Comparison of ENCODE assay signal across 28 mouse cellular contexts in the genomic region with DNA sequence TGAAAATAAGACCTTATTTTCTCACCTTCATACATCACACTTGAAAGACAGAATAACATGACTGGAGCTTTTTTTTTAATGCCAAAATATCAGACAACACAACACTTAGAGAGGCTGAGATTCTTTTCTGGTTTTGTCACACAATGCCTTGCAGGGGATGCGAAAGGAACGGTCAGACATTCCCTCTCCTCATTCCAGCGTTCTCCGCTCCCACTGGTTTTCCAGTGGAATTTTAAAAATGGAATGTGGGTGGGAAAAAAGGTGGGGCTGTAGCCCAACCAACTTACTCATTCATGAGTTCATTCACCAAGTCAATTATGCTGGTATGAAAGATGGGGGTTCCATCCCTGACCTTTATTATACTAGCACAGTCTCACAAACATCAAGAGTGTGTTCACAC.
DNase-seq lines count a peak whose midpoint lies in the region; ATAC-seq and TF ChIP-seq lines count a peak whose summit lies in the region.
"Had no signal": no experiment of that assay in that cellular context is flagged by ENCODE, and none has a peak within 500 bp of the region (broad histone marks: within the 10 kb centered on the region; RNA-seq: fewer than 3 reads in every experiment).

No protein-coding gene starts in this region.

- no peaks in the 10 kb centered on the region for H3K27me3 ChIP-seq in kidney, postnatal 0 days (ENCODE audit: insufficient read depth, low read length)
- H3K27me3 ChIP-seq in kidney, embryonic 16.5 days (ENCODE audit: insufficient read depth, low read length) = no peaks in the 10 kb centered on the region
- no peaks in the 10 kb centered on the region for H3K27me3 ChIP-seq in myocyte (ENCODE audit: control insufficient read depth, insufficient read depth, insufficient read length)
- H3K27me3 ChIP-seq: forebrain, embryonic 13.5 days; heart, embryonic 15.5 days; hindbrain, embryonic 12.5 days; limb, embryonic 13.5 days; megakaryocyte, embryonic 14.5 days; midbrain, embryonic 13.5 days had no signal

- no peaks in the 10 kb centered on the region for H3K79me2 ChIP-seq in myocyte (ENCODE audit: control insufficient read depth, insufficient read depth)

- H3K27ac ChIP-seq in kidney, postnatal 0 days = no peak overlapping the region
- no peak overlapping the region for H3K27ac ChIP-seq in kidney, embryonic 16.5 days (ENCODE audit: low read length)
- H3K27ac ChIP-seq: forebrain, embryonic 13.5 days; heart, embryonic 15.5 days; hindbrain, embryonic 12.5 days; hindbrain, postnatal 0 days; layer of hippocampus, adult 2 months; limb, embryonic 13.5 days; midbrain, embryonic 13.5 days had no signal

- no peaks in the 10 kb centered on the region for H3K36me3 ChIP-seq in kidney, postnatal 0 days (ENCODE audit: insufficient read depth, low read length)
- no peaks in the 10 kb centered on the region for H3K36me3 ChIP-seq in kidney, embryonic 16.5 days (ENCODE audit: insufficient read depth, low read length)
- H3K36me3 ChIP-seq in myocyte (ENCODE audit: control insufficient read depth, insufficient read depth) = no peaks in the 10 kb centered on the region
- H3K36me3 ChIP-seq: heart, embryonic 15.5 days; hindbrain, embryonic 12.5 days; limb, embryonic 13.5 days; midbrain, embryonic 13.5 days had no signal

- 58% methylated on average over 4 of the region's 4 CpGs for WGBS in kidney, postnatal 0 days
- 62% methylated on average over 4 of the region's 4 CpGs for WGBS in kidney, embryonic 16.5 days

- DNase-seq in kidney, postnatal 0 days (ENCODE audit: low spot score) = peak; percentile 16
- DNase-seq in Muller cell, postnatal 12 days (ENCODE audit: inconsistent ontology term) = peak; percentile 79
- peak; percentile 15 for DNase-seq in R1 (ENCODE audit: low read depth, low spot score)
- no peak for DNase-seq in adrenal gland, postnatal 36 days
- DNase-seq: adrenal gland, postnatal 25 days; B cell, adult 2 months; cerebellum, adult 18-20 months; cerebellum, postnatal 10 days; gastrocnemius, postnatal 25 days; heart, adult 18-20 months; heart, postnatal 36 days; kidney, adult 9 months; kidney, postnatal 25 days; thymus, adult 2 months; thymus, postnatal 36 days had no signal

- no peak for TF ChIP-seq POLR2A in myocyte (IDR thresholded peaks at IDR 0.05; ENCODE audit: insufficient read length, low read depth)

- ATAC-seq in kidney, postnatal 0 days (replicated peaks; ENCODE audit: low FRiP score, low read depth) = no peak
- no peak for ATAC-seq in kidney, embryonic 16.5 days (ENCODE audit: low FRiP score, low TSS enrichment)
- no peak for ATAC-seq in megakaryocyte-erythroid progenitor cell, adult 5-6 weeks (replicated peaks; ENCODE audit: low FRiP score, low TSS enrichment, poor library complexity, severe bottlenecking)
- ATAC-seq: forebrain, embryonic 13.5 days; hindbrain, postnatal 0 days; intestine, postnatal 0 days; midbrain, embryonic 13.5 days had no signal

- H3K4me1 ChIP-seq in kidney, postnatal 0 days (replicated peaks; ENCODE audit: insufficient read depth, low read length) = no peaks in the 10 kb centered on the region
- no peaks in the 10 kb centered on the region for H3K4me1 ChIP-seq in kidney, embryonic 16.5 days (ENCODE audit: insufficient read depth, low read length)
- H3K4me1 ChIP-seq: forebrain, embryonic 13.5 days; heart, embryonic 15.5 days; hindbrain, embryonic 12.5 days; limb, embryonic 13.5 days; megakaryocyte, embryonic 14.5 days; midbrain, embryonic 13.5 days had no signal

- no peak overlapping the region for H3K4me2 ChIP-seq in kidney, postnatal 0 days (ENCODE audit: low read length)
- no peak overlapping the region for H3K4me2 ChIP-seq in kidney, embryonic 16.5 days (replicated peaks; ENCODE audit: low read depth, low read length)
- H3K4me2 ChIP-seq in myocyte (ENCODE audit: low read depth) = peak overlapping the region; percentile 56
- H3K4me2 ChIP-seq: forebrain, embryonic 13.5 days; heart, embryonic 15.5 days; hindbrain, embryonic 12.5 days; limb, embryonic 13.5 days; liver, embryonic 11.5 days; midbrain, embryonic 13.5 days had no signal

- H3K4me3 ChIP-seq in kidney, postnatal 0 days (replicated peaks; ENCODE audit: low read depth, low read length) = no peak overlapping the region
- no peak overlapping the region for H3K4me3 ChIP-seq in kidney, embryonic 16.5 days (ENCODE audit: low read length)
- H3K4me3 ChIP-seq in myocyte = no peak overlapping the region
- H3K4me3 ChIP-seq: forebrain, embryonic 13.5 days; heart, embryonic 15.5 days; hindbrain, embryonic 12.5 days; layer of hippocampus, adult 2 months; limb, embryonic 13.5 days; megakaryocyte, embryonic 14.5 days; midbrain, embryonic 13.5 days had no signal

- no peak for TF ChIP-seq CTCF in kidney, postnatal 0 days (IDR thresholded peaks at IDR 0.05; ENCODE audit: low read depth)

- H3K9me3 ChIP-seq in kidney, postnatal 0 days (replicated peaks; ENCODE audit: low read length) = no peaks in the 10 kb centered on the region
- no peaks in the 10 kb centered on the region for H3K9me3 ChIP-seq in kidney, embryonic 16.5 days (ENCODE audit: low read length)
- H3K9me3 ChIP-seq: forebrain, embryonic 13.5 days; heart, embryonic 15.5 days; hindbrain, embryonic 12.5 days; limb, embryonic 13.5 days; megakaryocyte, embryonic 14.5 days; midbrain, embryonic 13.5 days had no signal

- H3ac ChIP-seq in myocyte (ENCODE audit: control insufficient read depth, insufficient read length) = no peak overlapping the region

- H3K9ac ChIP-seq in kidney, postnatal 0 days (ENCODE audit: low read depth, low read length) = no peak overlapping the region
- no peak overlapping the region for H3K9ac ChIP-seq in kidney, embryonic 16.5 days (replicated peaks; ENCODE audit: low read length)
- H3K9ac ChIP-seq: forebrain, embryonic 13.5 days; heart, embryonic 15.5 days; hindbrain, embryonic 12.5 days; limb, embryonic 13.5 days; midbrain, embryonic 13.5 days had no signal

TF ChIP-seq in myocyte, 11 proteins besides CTCF, POLR2A, EP300 and RAD21:
- TF ChIP-seq USF1 (IDR thresholded peaks at IDR 0.05; ENCODE audit: low read depth) (no peak), CEBPB (IDR thresholded peaks at IDR 0.05; ENCODE audit: insufficient read depth, poor library complexity, severe bottlenecking) (no peak), MYOD1 (IDR thresholded peaks at IDR 0.05; ENCODE audit: control insufficient read depth in 1 of 3, insufficient read length in 2 of 3, low read depth in 2 of 3) (no peak), E2F4 (IDR thresholded peaks at IDR 0.05; ENCODE audit: insufficient read depth) (no peak), MAX (IDR thresholded peaks at IDR 0.05; ENCODE audit: low read depth) (no peak), MYOG (IDR thresholded peaks at IDR 0.05; ENCODE audit: control insufficient read depth in 1 of 3, insufficient read depth in 1 of 3, insufficient read length in 2 of 3, low read depth in 2 of 3) (no peak), SRF (IDR thresholded peaks at IDR 0.05; ENCODE audit: control insufficient read depth, insufficient read length, low read depth) (no peak), REST (IDR thresholded peaks at IDR 0.05; ENCODE audit: insufficient read depth, insufficient read length) (no peak), POLR2AphosphoS2 (IDR thresholded peaks at IDR 0.05; ENCODE audit: insufficient read length, low read depth) (no peak), TCF12 (IDR thresholded peaks at IDR 0.05; ENCODE audit: insufficient read depth, poor library complexity, severe bottlenecking) (no peak), TCF3 (IDR thresholded peaks at IDR 0.05; ENCODE audit: insufficient read length, low read depth) (no peak)

Comparison
In these comparisons a context has a peak if more than half of its experiments do, and no peak if none do; other contexts are left out.
1. DNase-seq: peak in kidney, postnatal 0 days (single experiment), Muller cell, postnatal 12 days (single experiment) and R1 (single experiment); none in adrenal gland, postnatal 36 days (0 of 2).